Mouse (Mus musculus) bone marrow macrophage, adult 2 months (primary cell): ENCODE measurements around the gene Adora2b.

Source experiments
- CTCF ChIP-seq: IDR thresholded peaks from 2 replicates; pipeline ENCODE4 v1.5.1; 2012; ENCODE audit warnings: low read depth, mild to moderate bottlenecking, low read length, moderate library complexity
- POLR2A ChIP-seq: IDR thresholded peaks from 2 replicates; pipeline ENCODE4 v1.6.1; 2012; ENCODE audit warnings: mild to moderate bottlenecking, low read depth, low read length, borderline replicate concordance

GRCm38 (mm10) chr11:62305866-62306265 lies 57.1 kb downstream of the Adora2b start:
- TF ChIP-seq POLR2A (no peak), CTCF (no peak)
